In the genomic region with DNA sequence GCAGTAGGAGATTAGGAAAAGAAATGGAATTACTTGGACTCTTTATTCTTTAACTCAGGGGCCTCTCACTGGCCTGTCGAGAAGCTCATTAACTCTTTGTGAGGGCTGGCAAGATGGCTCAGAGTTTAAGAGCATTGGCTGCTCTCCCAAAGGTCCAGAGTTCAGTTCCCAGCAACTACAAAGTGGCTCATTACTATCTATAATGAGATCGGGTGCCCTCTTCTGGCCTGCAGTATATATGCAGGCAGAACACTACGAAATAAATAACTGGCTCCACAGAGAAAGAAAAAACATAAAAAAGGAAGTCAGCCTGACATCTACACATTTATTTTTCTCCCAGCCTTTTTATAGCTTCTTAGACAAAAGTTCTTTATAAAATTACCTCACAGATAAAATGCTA, we compare ENCODE assay signal across 10 mouse cellular contexts. TPM values are rescaled to one million over a fixed set of nuclear protein-coding genes. Genes with fewer than 3 reads are reported as not detected.
DNase-seq lines count a peak whose midpoint lies in the region; ATAC-seq and TF ChIP-seq lines count a peak whose summit lies in the region.
"Had no signal": no experiment of that assay in that cellular context is flagged by ENCODE, and none has a peak within 500 bp of the region (broad histone marks: within the 10 kb centered on the region; RNA-seq: fewer than 3 reads in every experiment).

No protein-coding gene starts in this region.

- 24% methylated on average over 3 of the region's 3 CpGs for WGBS in limb, embryonic 14.5 days
- 34% methylated on average over 3 of the region's 3 CpGs for WGBS in limb, embryonic 10.5 days

- peaks cover 16% of the 10 kb centered on the region for H3K4me1 ChIP-seq in limb, embryonic 14.5 days (ENCODE audit: control insufficient read depth, insufficient read depth, low read length)
- H3K4me1 ChIP-seq in limb, embryonic 10.5 days = peaks cover 17% of the 10 kb centered on the region
- H3K4me1 ChIP-seq in MEL (ENCODE audit: control insufficient read depth in 1 of 2, insufficient read depth in 2 of 2, low read length in 2 of 2) = peaks cover 17 to 18% of the 10 kb centered on the region in 2 experiments

- no peaks in the 10 kb centered on the region for H3K27me3 ChIP-seq in limb, embryonic 14.5 days (ENCODE audit: control insufficient read depth, insufficient read depth, low read length)
- H3K27me3 ChIP-seq in limb, embryonic 10.5 days (ENCODE audit: low read depth, poor library complexity, severe bottlenecking) = no peaks in the 10 kb centered on the region
- no peaks in the 10 kb centered on the region for H3K27me3 ChIP-seq in MEL (ENCODE audit: control insufficient read depth in 1 of 2, insufficient read depth in 2 of 2, low read length in 2 of 2)

- no peak overlapping the region for H3K27ac ChIP-seq in limb, embryonic 14.5 days (replicated peaks; ENCODE audit: low read depth, low read length)
- H3K27ac ChIP-seq in limb, embryonic 10.5 days = no peak overlapping the region
- H3K27ac ChIP-seq in MEL (ENCODE audit: control insufficient read depth, low read depth, low read length) = no peak overlapping the region

- DNase-seq in limb, embryonic 14.5 days (ENCODE audit: low spot score) = peak; percentile 26
- DNase-seq in limb, embryonic 10.5 days (ENCODE audit: low spot score) = no peak
- peak; percentile 77 for DNase-seq in MEL (ENCODE audit: low read depth, low spot score)
- peak; percentile 69 for DNase-seq in induced T-regulatory cell, adult 2 months (ENCODE audit: low read depth)
- DNase-seq in retina, embryonic 14.5 days (ENCODE audit: low spot score) = peak; percentile 46
- DNase-seq in cerebellum, adult 11 months = no peak
- DNase-seq in urinary bladder, postnatal 14 days (ENCODE audit: low spot score) = no peak
- no peak for DNase-seq in left cerebral cortex, adult 11 months (ENCODE audit: low spot score)
- DNase-seq: layer of hippocampus, postnatal 36 days had no signal

- TF ChIP-seq CTCF in MEL (IDR thresholded peaks at IDR 0.05 in 2 of 3, conservative IDR thresholded peaks at IDR 0.05 in 1 of 3; ENCODE audit: control insufficient read depth in 1 of 3, insufficient read depth in 1 of 3, low read depth in 2 of 3, low read length in 3 of 3, poor library complexity in 1 of 3, severe bottlenecking in 1 of 3) = peak in 2 of 3 experiments; percentile 47 to 71; a peak in 4 of 6 replicates

- TF ChIP-seq EP300 in MEL (IDR thresholded peaks at IDR 0.05; ENCODE audit: low read depth in 1 of 2, low read length in 2 of 2) = no peak

- no peak overlapping the region for H3K4me2 ChIP-seq in limb, embryonic 14.5 days (replicated peaks; ENCODE audit: low read depth, low read length, severe bottlenecking)
- H3K4me2 ChIP-seq: heart, embryonic 11.5 days had no signal

- H3K79me2 ChIP-seq in MEL (ENCODE audit: control insufficient read depth, insufficient read depth, low read length, poor library complexity) = peaks cover 24% of the 10 kb centered on the region

- TF ChIP-seq POLR2A in limb, embryonic 14.5 days (IDR thresholded peaks at IDR 0.05; ENCODE audit: borderline replicate concordance, extremely low read depth, insufficient read depth, insufficient read length) = no peak
- TF ChIP-seq POLR2A in MEL (IDR thresholded peaks at IDR 0.05; ENCODE audit: control insufficient read depth in 1 of 2, insufficient read depth in 1 of 2, low read depth in 1 of 2, low read length in 2 of 2, poor library complexity in 1 of 2) = no peak

- peaks cover 3% of the 10 kb centered on the region; the same call in 1 of the 2 replicates for H3K36me3 ChIP-seq in limb, embryonic 14.5 days (ENCODE audit: control insufficient read depth, insufficient read depth, low read length)
- H3K36me3 ChIP-seq in limb, embryonic 10.5 days = peaks cover 11% of the 10 kb centered on the region
- H3K36me3 ChIP-seq in MEL (ENCODE audit: control insufficient read depth in 1 of 2, insufficient read depth in 2 of 2, low read length in 2 of 2) = peaks cover 0 to 17% of the 10 kb centered on the region in 2 experiments; a peak in 2 of 4 replicates

- no peak overlapping the region for H3K9ac ChIP-seq in limb, embryonic 14.5 days (ENCODE audit: low read depth, low read length, severe bottlenecking)
- H3K9ac ChIP-seq in MEL (ENCODE audit: control insufficient read depth, low read depth, low read length, poor library complexity, severe bottlenecking) = no peak overlapping the region

- no peak for ATAC-seq in limb, embryonic 14.5 days (ENCODE audit: low FRiP score, low read depth)

- H3K9me3 ChIP-seq in limb, embryonic 14.5 days (ENCODE audit: control insufficient read depth, low read length) = no peaks in the 10 kb centered on the region
- H3K9me3 ChIP-seq in limb, embryonic 10.5 days (replicated peaks) = no peaks in the 10 kb centered on the region
- H3K9me3 ChIP-seq in MEL (replicated peaks; ENCODE audit: insufficient read depth, low read length) = no peaks in the 10 kb centered on the region

- H3K4me3 ChIP-seq in limb, embryonic 14.5 days (replicated peaks; ENCODE audit: low read length) = no peak overlapping the region
- H3K4me3 ChIP-seq in limb, embryonic 10.5 days = no peak overlapping the region
- H3K4me3 ChIP-seq in MEL (ENCODE audit: control insufficient read depth in 1 of 2, insufficient read depth in 1 of 2, low read depth in 2 of 2, low read length in 2 of 2) = no peak overlapping the region

- TF ChIP-seq RAD21 in MEL (IDR thresholded peaks at IDR 0.05; ENCODE audit: low read depth, low read length) = peak; percentile 41

TF ChIP-seq in MEL, 35 proteins besides CTCF, POLR2A, EP300 and RAD21:
- TF ChIP-seq TBP (IDR thresholded peaks at IDR 0.05; ENCODE audit: low read depth, low read length) (0 out of 2 replicates have a peak, but pooled peaks have one; percentile 18), ZNF384 (IDR thresholded peaks at IDR 0.05; ENCODE audit: low read depth, low read length) (peak; percentile 62), GATA1 (IDR thresholded peaks at IDR 0.05; ENCODE audit: low read depth, low read length) (0 out of 2 replicates have a peak, but pooled peaks have one; percentile 7), ZC3H11A (IDR thresholded peaks at IDR 0.05; ENCODE audit: low read depth, low read length) (0 out of 2 replicates have a peak, but pooled peaks have one; percentile 28), E2F4 (IDR thresholded peaks at IDR 0.05; ENCODE audit: borderline replicate concordance, low read depth, low read length) (no peak), SMC3 (IDR thresholded peaks at IDR 0.05; ENCODE audit: low read depth, low read length) (peak; percentile 45)

RNA-seq across cellular contexts. Expression of gene Tecr, which starts 11.4 kb away (rescaled TPM):
- 595 and 783 TPM in 2 replicates for polyA plus RNA-seq in limb, embryonic 14.5 days (2012; rRNA removed)
- 586 and 589 TPM in 2 replicates for polyA plus RNA-seq in limb, embryonic 14.5 days (2014; fragmentation: Nextera tagmentation; extraction: Ambion mirVana)
- 684 and 695 TPM in 2 replicates for polyA plus RNA-seq in limb, embryonic 10.5 days (2016; fragmentation: Nextera tagmentation; extraction: Ambion mirVana)
- 74.2 and 78.0 TPM in 2 replicates for total RNA-seq in MEL (2012; rRNA removed)
- polyA plus RNA-seq in MEL (2012; ENCODE audit: insufficient read depth in 1 of 2, insufficient read length in 2 of 2, low read depth in 1 of 2, low replicate concordance in 2 of 2, missing spikeins in 1 of 2) = 100 to 1,000 TPM in 1 of 2 experiments, not detected in 1; 229 TPM

RNA-seq across cellular contexts. Expression of gene Dnajb1, which starts 11.6 kb away (rescaled TPM):
- 42.6 and 43.7 TPM in 2 replicates for polyA plus RNA-seq in limb, embryonic 14.5 days (2012; rRNA removed)
- polyA plus RNA-seq in limb, embryonic 14.5 days (2014; fragmentation: Nextera tagmentation; extraction: Ambion mirVana) = 51.3 and 58.9 TPM in 2 replicates
- 78.0 and 89.8 TPM in 2 replicates for polyA plus RNA-seq in limb, embryonic 10.5 days (2016; fragmentation: Nextera tagmentation; extraction: Ambion mirVana)
- total RNA-seq in MEL (2012; rRNA removed) = 38.2 and 43.2 TPM in 2 replicates
- 10 to 100 TPM in 1 of 2 experiments, not detected in 1; 56.6 TPM for polyA plus RNA-seq in MEL (2012; ENCODE audit: insufficient read depth in 1 of 2, insufficient read length in 2 of 2, low read depth in 1 of 2, low replicate concordance in 2 of 2, missing spikeins in 1 of 2)

RNA-seq across cellular contexts. Expression of gene Ndufb7, which starts 29.9 kb away (rescaled TPM):
- polyA plus RNA-seq in limb, embryonic 14.5 days (2012; rRNA removed) = 237 and 248 TPM in 2 replicates
- polyA plus RNA-seq in limb, embryonic 14.5 days (2014; fragmentation: Nextera tagmentation; extraction: Ambion mirVana) = 298 and 313 TPM in 2 replicates
- polyA plus RNA-seq in limb, embryonic 10.5 days (2016; fragmentation: Nextera tagmentation; extraction: Ambion mirVana) = 316 and 317 TPM in 2 replicates
- 306 and 311 TPM in 2 replicates for total RNA-seq in MEL (2012; rRNA removed)
- 100 to 1,000 TPM in 1 of 2 experiments, not detected in 1; 194 TPM for polyA plus RNA-seq in MEL (2012; ENCODE audit: insufficient read depth in 1 of 2, insufficient read length in 2 of 2, low read depth in 1 of 2, low replicate concordance in 2 of 2, missing spikeins in 1 of 2)

RNA-seq across cellular contexts. Expression of gene Gipc1, which starts 56.1 kb away (rescaled TPM):
- polyA plus RNA-seq in limb, embryonic 14.5 days (2012; rRNA removed) = 100 and 102 TPM in 2 replicates
- 134 and 138 TPM in 2 replicates for polyA plus RNA-seq in limb, embryonic 14.5 days (2014; fragmentation: Nextera tagmentation; extraction: Ambion mirVana)
- 185 and 206 TPM in 2 replicates for polyA plus RNA-seq in limb, embryonic 10.5 days (2016; fragmentation: Nextera tagmentation; extraction: Ambion mirVana)
- total RNA-seq in MEL (2012; rRNA removed) = 34.3 and 38.6 TPM in 2 replicates
- polyA plus RNA-seq in MEL (2012; ENCODE audit: insufficient read depth in 1 of 2, insufficient read length in 2 of 2, low read depth in 1 of 2, low replicate concordance in 2 of 2, missing spikeins in 1 of 2) = 10 to 100 TPM in 1 of 2 experiments, not detected in 1; 70.7 TPM

Comparison
In these comparisons a context has a peak if more than half of its experiments do, and no peak if none do; other contexts are left out.
1. DNase-seq: peak in limb, embryonic 14.5 days (single experiment), MEL (single experiment), induced T-regulatory cell, adult 2 months (single experiment) and retina, embryonic 14.5 days (single experiment); none in limb, embryonic 10.5 days (single experiment), cerebellum, adult 11 months (single experiment), urinary bladder, postnatal 14 days (single experiment) and left cerebral cortex, adult 11 months (single experiment).